Mouse (Mus musculus): ENCODE results near the gene Thtpa. TPM values are rescaled to one million over a fixed set of nuclear protein-coding genes. Genes with fewer than 3 reads are reported as not detected.

Gene Thtpa
- polyA plus RNA-seq, 1 experiment from 2014 or later = 19.9 TPM

GRCm38 (mm10) chr14:55076224-55076623 is 18.4 kb upstream of the Thtpa start:
- H3K27me3 ChIP-seq (ENCODE audit: control insufficient read depth, insufficient read depth, low read length) = no peaks in the 10 kb centered on the region
- H3K4me2 ChIP-seq (ENCODE audit: low read depth, low read length) = no peak overlapping the region
- H3K4me3 ChIP-seq (replicated peaks; ENCODE audit: low read length) = no peak overlapping the region
- no peak overlapping the region for H3K9ac ChIP-seq (ENCODE audit: low read length)
- H3K9me3 ChIP-seq (replicated peaks; ENCODE audit: control insufficient read depth, low read length) = no peaks in the 10 kb centered on the region
- no peak for ATAC-seq (ENCODE audit: insufficient read depth, low FRiP score)
- 36% methylated on average over 6 of the region's 6 CpGs for WGBS
- H3K4me1 ChIP-seq (ENCODE audit: control insufficient read depth, insufficient read depth, low read length) = peaks cover 17% of the 10 kb centered on the region
- no peaks in the 10 kb centered on the region for H3K36me3 ChIP-seq (ENCODE audit: control insufficient read depth, insufficient read depth, low read length)
- H3K27ac ChIP-seq (ENCODE audit: low read length) = no peak overlapping the region

GRCm38 (mm10) chr14:55076956-55077355 is 17.6 kb upstream of the Thtpa start:
- Histone ChIP-seq H3K27ac (ENCODE audit: low read length) (no peak overlapping the region), H3K4me1 (ENCODE audit: control insufficient read depth, insufficient read depth, low read length) (peaks cover 17% of the 10 kb centered on the region), H3K27me3 (ENCODE audit: control insufficient read depth, insufficient read depth, low read length) (no peaks in the 10 kb centered on the region), H3K4me2 (ENCODE audit: low read depth, low read length) (no peak overlapping the region), H3K4me3 (replicated peaks; ENCODE audit: low read length) (no peak overlapping the region), H3K9ac (ENCODE audit: low read length) (no peak overlapping the region), H3K9me3 (replicated peaks; ENCODE audit: control insufficient read depth, low read length) (no peaks in the 10 kb centered on the region), H3K36me3 (ENCODE audit: control insufficient read depth, insufficient read depth, low read length) (no peaks in the 10 kb centered on the region)
- WGBS = 71% methylated on average over 3 of the region's 3 CpGs
- no peak for ATAC-seq (ENCODE audit: insufficient read depth, low FRiP score)

GRCm38 (mm10) chr14:55077481-55078365 is 16.9 kb upstream of the Thtpa start:
- Histone ChIP-seq H3K4me1 (ENCODE audit: control insufficient read depth, insufficient read depth, low read length) (peaks cover 17% of the 10 kb centered on the region), H3K4me3 (replicated peaks; ENCODE audit: low read length) (no peak overlapping the region), H3K27me3 (ENCODE audit: control insufficient read depth, insufficient read depth, low read length) (no peaks in the 10 kb centered on the region), H3K9ac (ENCODE audit: low read length) (no peak overlapping the region), H3K36me3 (ENCODE audit: control insufficient read depth, insufficient read depth, low read length) (no peaks in the 10 kb centered on the region), H3K9me3 (replicated peaks; ENCODE audit: control insufficient read depth, low read length) (no peaks in the 10 kb centered on the region), H3K4me2 (ENCODE audit: low read depth, low read length) (no peak overlapping the region), H3K27ac (ENCODE audit: low read length) (no peak overlapping the region)
- 46% methylated on average over 15 of the region's 15 CpGs for WGBS
- no peak for ATAC-seq (ENCODE audit: insufficient read depth, low FRiP score)

GRCm38 (mm10) chr14:55078366-55078989 is 16.1 kb upstream of the Thtpa start:
- Histone ChIP-seq H3K27me3 (ENCODE audit: control insufficient read depth, insufficient read depth, low read length) (no peaks in the 10 kb centered on the region), H3K27ac (ENCODE audit: low read length) (no peak overlapping the region), H3K4me1 (ENCODE audit: control insufficient read depth, insufficient read depth, low read length) (peaks cover 17% of the 10 kb centered on the region), H3K4me2 (ENCODE audit: low read depth, low read length) (peak overlapping the region; percentile 46), H3K9ac (ENCODE audit: low read length) (peak overlapping the region; percentile 61), H3K4me3 (replicated peaks; ENCODE audit: low read length) (peak overlapping the region; percentile 12), H3K36me3 (ENCODE audit: control insufficient read depth, insufficient read depth, low read length) (no peaks in the 10 kb centered on the region), H3K9me3 (replicated peaks; ENCODE audit: control insufficient read depth, low read length) (no peaks in the 10 kb centered on the region)
- ATAC-seq (ENCODE audit: insufficient read depth, low FRiP score) = no peak
- 14% methylated on average over 23 of the region's 23 CpGs for WGBS

GRCm38 (mm10) chr14:55079214-55079970 is 15.2 kb upstream of the Thtpa start:
- no peaks in the 10 kb centered on the region for H3K27me3 ChIP-seq (ENCODE audit: control insufficient read depth, insufficient read depth, low read length)
- ATAC-seq (ENCODE audit: insufficient read depth, low FRiP score) = 0 out of 2 replicates have a peak, but pooled peaks have one; percentile 23
- whole genome bisulfite sequencing = 18% methylated on average over 8 of the region's 8 CpGs
- no peaks in the 10 kb centered on the region for H3K9me3 ChIP-seq (replicated peaks; ENCODE audit: control insufficient read depth, low read length)
- H3K27ac ChIP-seq (ENCODE audit: low read length) = no peak overlapping the region
- no peaks in the 10 kb centered on the region for H3K36me3 ChIP-seq (ENCODE audit: control insufficient read depth, insufficient read depth, low read length)
- H3K4me3 ChIP-seq (replicated peaks; ENCODE audit: low read length) = no peak overlapping the region; the same call in 1 of the 2 replicates
- 0 out of 2 replicates have a peak overlapping the region, but pooled peaks have one; percentile 61 for H3K9ac ChIP-seq (ENCODE audit: low read length)
- peak overlapping the region; percentile 46 for H3K4me2 ChIP-seq (ENCODE audit: low read depth, low read length)
- H3K4me1 ChIP-seq (ENCODE audit: control insufficient read depth, insufficient read depth, low read length) = peaks cover 17% of the 10 kb centered on the region

- no peak for ATAC-seq (ENCODE audit: insufficient read depth, low FRiP score)
- Histone ChIP-seq H3K4me2 (ENCODE audit: low read depth, low read length) (no peak overlapping the region), H3K36me3 (ENCODE audit: control insufficient read depth, insufficient read depth, low read length) (no peaks in the 10 kb centered on the region), H3K4me3 (replicated peaks; ENCODE audit: low read length) (no peak overlapping the region), H3K27me3 (ENCODE audit: control insufficient read depth, insufficient read depth, low read length) (no peaks in the 10 kb centered on the region), H3K27ac (ENCODE audit: low read length) (no peak overlapping the region), H3K9ac (ENCODE audit: low read length) (no peak overlapping the region), H3K4me1 (ENCODE audit: control insufficient read depth, insufficient read depth, low read length) (peaks cover 17% of the 10 kb centered on the region), H3K9me3 (replicated peaks; ENCODE audit: control insufficient read depth, low read length) (no peaks in the 10 kb centered on the region)
- WGBS = 40% methylated on average over 5 of the region's 5 CpGs
Observed at GRCm38 (mm10) chr14:55081105-55081504, 13.5 kb upstream of the Thtpa start.

- no peak overlapping the region for H3K4me2 ChIP-seq (ENCODE audit: low read depth, low read length)
- 52% methylated on average over 6 of the region's 6 CpGs for WGBS
- no peak overlapping the region for H3K4me3 ChIP-seq (replicated peaks; ENCODE audit: low read length)
Observed at GRCm38 (mm10) chr14:55083481-55083880, 11.1 kb upstream of the Thtpa start.

GRCm38 (mm10) chr14:55085324-55086008 is 9.1 kb upstream of the Thtpa start:
- Histone ChIP-seq H3K4me3 (replicated peaks; ENCODE audit: low read length) (no peak overlapping the region), H3K4me1 (ENCODE audit: control insufficient read depth, insufficient read depth, low read length) (no peaks in the 10 kb centered on the region), H3K36me3 (ENCODE audit: control insufficient read depth, insufficient read depth, low read length) (no peaks in the 10 kb centered on the region), H3K9ac (ENCODE audit: low read length) (no peak overlapping the region), H3K27me3 (ENCODE audit: control insufficient read depth, insufficient read depth, low read length) (no peaks in the 10 kb centered on the region), H3K4me2 (ENCODE audit: low read depth, low read length) (no peak overlapping the region), H3K9me3 (replicated peaks; ENCODE audit: control insufficient read depth, low read length) (no peaks in the 10 kb centered on the region), H3K27ac (ENCODE audit: low read length) (no peak overlapping the region)
- peak; percentile 14; the same call in 1 of the 2 replicates for ATAC-seq (ENCODE audit: insufficient read depth, low FRiP score)
- 59% methylated on average over 9 of the region's 9 CpGs for WGBS

More at GRCm38 (mm10) chr14:55083481-55083880, 11.1 kb upstream of the Thtpa start:
- no peak for ATAC-seq (ENCODE audit: insufficient read depth, low FRiP score)
- H3K36me3 ChIP-seq (ENCODE audit: control insufficient read depth, insufficient read depth, low read length) = no peaks in the 10 kb centered on the region
- H3K9ac ChIP-seq (ENCODE audit: low read length) = peak overlapping the region; percentile 5; the same call in 1 of the 2 replicates
- H3K27ac ChIP-seq (ENCODE audit: low read length) = no peak overlapping the region
- H3K27me3 ChIP-seq (ENCODE audit: control insufficient read depth, insufficient read depth, low read length) = no peaks in the 10 kb centered on the region
- no peaks in the 10 kb centered on the region for H3K9me3 ChIP-seq (replicated peaks; ENCODE audit: control insufficient read depth, low read length)
- peaks cover 14% of the 10 kb centered on the region for H3K4me1 ChIP-seq (ENCODE audit: control insufficient read depth, insufficient read depth, low read length)
